Mouse (Mus musculus) midbrain, embryonic 10.5 days (tissue): ENCODE measurements around the gene Vmn1r24. TPM values are rescaled to one million over a fixed set of nuclear protein-coding genes. Genes with fewer than 3 reads are reported as not detected.
"Not testable (repeated sequence)": the region's sequence is repeated elsewhere in the genome, so short reads cannot be mapped to it uniquely, and the experiment has no call there.

Experiments
- DNase-seq: peaks from one replicate; pipeline ENCODE4 v3.0.0-alpha.2; 2017; ENCODE audit warnings: low spot score
- H3K27ac ChIP-seq: fragments of 300-500 bp; sonication (generic); replicated peaks from 2 replicates; pipeline ENCODE4 v1.5.1; 2016; ENCODE audit warnings: mild to moderate bottlenecking
- H3K27me3 ChIP-seq: fragments of 300-500 bp; sonication (generic); 2 replicates; pipeline ENCODE4 v1.6.1; 2016; ENCODE audit warnings: low read depth, mild to moderate bottlenecking; ENCODE audit not compliant: poor library complexity, severe bottlenecking
- H3K36me3 ChIP-seq: fragments of 300-500 bp; sonication (generic); 2 replicates; pipeline ENCODE4 v1.6.1; 2016; ENCODE audit warnings: mild to moderate bottlenecking, moderate library complexity
- H3K4me1 ChIP-seq: fragments of 300-500 bp; sonication (generic); 2 replicates; pipeline ENCODE4 v1.6.1; 2016
- H3K4me3 ChIP-seq: fragments of 300-500 bp; sonication (generic); 2 replicates; pipeline ENCODE4 v1.5.1; 2016; ENCODE audit warnings: mild to moderate bottlenecking, moderate library complexity
- H3K9me3 ChIP-seq: fragments of 300-500 bp; sonication (generic); replicated peaks from 2 replicates; pipeline ENCODE4 v1.6.1; 2016; ENCODE audit warnings: mild to moderate bottlenecking
- WGBS: fragments of 180-500 bp; shearing (Covaris S2); methylation state at CpG from one replicate; pipeline ENCODE4 v1.1.7; 2016; 5-methylcytosine and 5-hydroxymethylcytosine counted together
- polyA plus RNA-seq: library from polyadenylated mRNA; unstranded; fragments of >200 nt; fragmentation: Nextera tagmentation; extraction: Ambion mirVana; gene quantifications from 2 replicates; pipeline ENCODE4 v1.2.1, GENCODE M21; 2016

The Vmn1r24 gene
- not detected in 2 replicates for polyA plus RNA-seq

DNA sequence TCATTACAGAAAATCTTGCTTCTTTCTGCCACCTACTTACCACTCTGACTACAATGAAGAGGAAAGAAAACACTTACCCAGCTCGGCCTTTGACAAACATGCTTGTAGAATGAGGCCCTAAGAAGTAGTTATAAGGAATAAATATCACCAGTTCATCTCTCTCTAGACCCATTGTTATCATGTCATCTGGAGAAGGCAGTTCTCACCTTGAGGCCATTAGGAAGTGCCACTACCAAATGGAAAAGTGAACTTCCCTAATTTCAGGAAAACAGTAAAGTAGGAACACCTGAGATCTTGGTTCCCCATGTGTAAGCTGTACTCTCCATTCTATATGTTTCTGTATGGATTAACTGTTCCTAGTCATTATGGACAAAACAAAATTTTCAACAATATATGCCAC is at the start of gene Vmn1r24:
Gene Vmn1r24, minus strand, starts transcription at position 101 of the 400 bp plus-strand sequence.
- H3K4me3 ChIP-seq, DNase-seq, H3K9me3 ChIP-seq, H3K27ac ChIP-seq, H3K36me3 ChIP-seq, H3K27me3 ChIP-seq, H3K4me1 ChIP-seq: not testable (repeated sequence)
- WGBS: 76% methylated on average over 1 of the region's 1 CpGs

DNA sequence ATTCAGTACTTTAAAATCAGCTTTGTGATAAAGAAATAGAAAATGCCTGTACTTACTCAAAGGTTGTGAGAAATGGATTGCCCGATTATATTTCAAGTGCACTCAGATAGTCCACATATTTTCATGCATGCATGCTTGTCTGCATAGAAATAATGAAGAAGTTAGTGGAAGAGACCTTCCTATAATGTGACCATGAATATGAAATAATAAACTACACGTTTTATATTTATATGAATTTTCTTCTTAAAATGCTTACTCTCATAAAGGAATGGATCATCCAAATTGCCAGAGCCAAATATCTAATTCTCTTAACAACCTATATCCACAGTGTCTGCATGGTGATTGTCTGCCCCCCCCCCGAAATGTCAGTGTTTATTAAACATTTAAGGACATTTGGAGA is 19.4 kb upstream of the Vmn1r24 start, which contains the start of gene Vmn1r25:
Gene Vmn1r25, minus strand, starts transcription at position 101 of the 400 bp plus-strand sequence.
- Histone ChIP-seq H3K4me1 (no peaks in the 10 kb centered on the region), H3K36me3 (no peaks in the 10 kb centered on the region), H3K9me3 (no peaks in the 10 kb centered on the region), H3K27me3 (no peaks in the 10 kb centered on the region), H3K4me3 (no peak within 1 kb of the TSS), H3K27ac (no peak within 1 kb of the TSS)
- WGBS: 74% methylated on average over 3 of the region's 3 CpGs
- no peak for DNase-seq

DNA sequence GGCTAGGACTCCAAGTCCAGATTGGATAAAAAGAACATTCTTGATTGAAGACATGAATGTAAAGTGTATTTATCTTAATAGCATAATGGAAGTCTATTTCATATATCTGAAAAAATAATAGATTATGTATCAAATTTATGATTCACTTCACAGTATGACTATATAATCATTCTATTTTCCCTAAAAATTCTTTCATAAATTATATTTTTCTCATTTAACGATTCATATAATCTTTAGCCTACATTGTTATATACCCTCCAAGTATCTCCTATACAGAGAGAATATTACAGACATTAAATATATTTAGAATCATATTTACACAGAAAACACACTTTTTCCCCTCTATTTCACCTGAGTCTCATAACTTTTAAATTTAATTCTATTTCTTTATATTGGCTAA is 34.6 kb downstream of the Vmn1r24 start, which contains the start of gene Vmn1r23:
Gene Vmn1r23, minus strand, starts transcription at position 101 of the 400 bp plus-strand sequence.
- no peak for DNase-seq
- Histone ChIP-seq H3K36me3 (no peaks in the 10 kb centered on the region), H3K9me3 (no peaks in the 10 kb centered on the region), H3K27me3 (no peaks in the 10 kb centered on the region), H3K4me1 (no peaks in the 10 kb centered on the region), H3K27ac (no peak within 1 kb of the TSS), H3K4me3 (no peak within 1 kb of the TSS)
- 87% methylated on average over 1 of the region's 1 CpGs for WGBS

DNA sequence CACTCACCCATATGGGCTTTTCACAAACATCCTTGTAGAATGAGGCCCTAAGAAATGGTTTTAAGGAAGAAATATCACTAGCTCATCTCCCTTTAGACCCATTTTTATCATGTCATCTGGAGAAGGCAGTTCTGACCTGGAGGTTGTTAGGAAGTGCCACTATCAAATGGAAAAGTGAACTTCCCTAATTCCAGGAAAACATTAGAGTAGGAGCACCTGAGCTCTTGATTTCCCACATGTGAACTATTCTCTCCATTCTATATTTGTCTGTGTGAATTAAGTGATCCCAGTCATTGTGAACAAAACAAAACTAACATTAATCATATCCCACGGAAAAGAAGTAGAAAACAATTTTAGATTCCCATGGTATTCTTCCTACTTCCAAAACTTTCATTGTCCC is 53.4 kb downstream of the Vmn1r24 start, which contains the start of gene Vmn1r22:
Gene Vmn1r22, minus strand, starts transcription at position 101 of the 400 bp plus-strand sequence.
- H3K27ac ChIP-seq: no peak within 1 kb of the TSS
- no peaks in the 10 kb centered on the region for H3K36me3 ChIP-seq
- no peaks in the 10 kb centered on the region for H3K9me3 ChIP-seq
- 80% methylated on average over 1 of the region's 1 CpGs for WGBS
- H3K27me3 ChIP-seq: no peaks in the 10 kb centered on the region
- no peak within 1 kb of the TSS for H3K4me3 ChIP-seq
- DNase-seq: no peak
- H3K4me1 ChIP-seq: no peaks in the 10 kb centered on the region

Other genes starting within 250 kb of the Vmn1r24 start
- 61.6 and 72.9 TPM in 2 replicates for gene Vopp1, start 136.3 kb downstream of the Vmn1r24 start, polyA plus RNA-seq
- 0.07 TPM in 1 of 2 replicates, not detected in the other for gene Vmn1r21, start 111.2 kb downstream of the Vmn1r24 start, polyA plus RNA-seq
- not detected in 2 replicates for gene Vmn1r22, start 53.5 kb downstream of the Vmn1r24 start, polyA plus RNA-seq
- not detected in 2 replicates for gene Vmn1r23, start 34.7 kb downstream of the Vmn1r24 start, polyA plus RNA-seq
- not detected in 2 replicates for gene Vmn1r25, start 19.3 kb upstream of the Vmn1r24 start, polyA plus RNA-seq
- gene Vmn1r26, start 53.7 kb upstream of the Vmn1r24 start, polyA plus RNA-seq: not detected in 2 replicates